Mouse (Mus musculus) urinary bladder, adult 2 months (tissue): ENCODE measurements around the gene Cldn3. TPM values are rescaled to one million over a fixed set of nuclear protein-coding genes. Genes with fewer than 3 reads are reported as not detected.

Experiments
- DNase-seq: peaks from one replicate; pipeline ENCODE4 v3.0.0; 2022; ENCODE audit warnings: low spot score
- polyA plus RNA-seq: library from polyadenylated mRNA; depleted of rRNA; stranded (reverse); fragments of >200 nt; gene quantifications from 2 replicates; pipeline ENCODE4 v1.2.3, GENCODE M21; 2012; rRNA removed

Cldn3 gene
- polyA plus RNA-seq, 1 experiment: 0.17 TPM

- DNase-seq: no peak
These were observed 49.8 kb downstream of the Cldn3 start for GRCm38 (mm10) chr5:135035608-135036359.

Other genes starting within 250 kb of the Cldn3 start
- 75.6 and 76.3 TPM in 2 replicates for gene Eln, start 238.9 kb upstream of the Cldn3 start, polyA plus RNA-seq
- gene Tmem270, start 79.5 kb upstream of the Cldn3 start, polyA plus RNA-seq: not detected in 2 replicates
- not detected in 2 replicates for gene Cldn13, start 70.7 kb upstream of the Cldn3 start, polyA plus RNA-seq
- gene Mettl27, start 53.8 kb upstream of the Cldn3 start, polyA plus RNA-seq: 84.7 and 103 TPM in 2 replicates
- 295 and 393 TPM in 2 replicates for gene Cldn4, start 39.3 kb upstream of the Cldn3 start, polyA plus RNA-seq
- gene Abhd11, start 22.9 kb downstream of the Cldn3 start, polyA plus RNA-seq: 50.0 and 69.5 TPM in 2 replicates
- gene Stx1a, start 37.3 kb downstream of the Cldn3 start, polyA plus RNA-seq: 9.6 and 11.5 TPM in 2 replicates
- 25.3 and 28.1 TPM in 2 replicates for gene Dnajc30, start 78.0 kb downstream of the Cldn3 start, polyA plus RNA-seq
- gene Bud23, start 78.7 kb downstream of the Cldn3 start, polyA plus RNA-seq: 51.2 and 54.6 TPM in 2 replicates
- gene Vps37d, start 92.1 kb downstream of the Cldn3 start, polyA plus RNA-seq: 4.0 and 4.4 TPM in 2 replicates
- gene Mlxipl, start 103.7 kb downstream of the Cldn3 start, polyA plus RNA-seq: 1.9 and 2.5 TPM in 2 replicates
- gene Tbl2, start 163.4 kb downstream of the Cldn3 start, polyA plus RNA-seq: 7.2 and 9.7 TPM in 2 replicates
- 33.4 and 43.0 TPM in 2 replicates for gene Bcl7b, start 182.1 kb downstream of the Cldn3 start, polyA plus RNA-seq
- 33.2 and 41.7 TPM in 2 replicates for gene Baz1b, start 201.1 kb downstream of the Cldn3 start, polyA plus RNA-seq